Mouse (Mus musculus) intestine, postnatal 0 days (tissue): Measurements from ENCODE around the gene Slc44a4. TPM values are rescaled to one million over a fixed set of nuclear protein-coding genes. Genes with fewer than 3 reads are reported as not detected.
"Not testable (repeated sequence)": the region's sequence is repeated elsewhere in the genome, so short reads cannot be mapped to it uniquely, and the experiment has no call there.

Source experiments
- ATAC-seq: fragments of 200-750 bp; cut with Nextera tagmentation; 2 replicates; pipeline ENCODE4 v1.8.0; 2017; ENCODE audit warnings: mild to moderate bottlenecking, moderate TSS enrichment, moderate library complexity
- H3K27ac ChIP-seq: fragments of 300-500 bp; sonication (generic); 2 replicates; pipeline ENCODE4 v1.5.1; 2014; ENCODE audit warnings: mild to moderate bottlenecking, low read depth, low read length, moderate library complexity
- H3K27me3 ChIP-seq: fragments of 300-500 bp; sonication (generic); replicated peaks from 2 replicates; pipeline ENCODE4 v1.6.1; 2014; ENCODE audit warnings: low read length, mixed read lengths; ENCODE audit not compliant: control insufficient read depth, insufficient read depth
- H3K36me3 ChIP-seq: fragments of 300-500 bp; sonication (generic); 2 replicates; pipeline ENCODE4 v1.6.1; 2014; ENCODE audit warnings: mild to moderate bottlenecking, moderate library complexity; ENCODE audit not compliant: control insufficient read depth, insufficient read depth
- H3K4me1 ChIP-seq: fragments of 300-500 bp; sonication (generic); replicated peaks from 2 replicates; pipeline ENCODE4 v1.6.1; 2014; ENCODE audit warnings: antibody characterized with exemption, low read length, mixed read lengths; ENCODE audit not compliant: control insufficient read depth, insufficient read depth
- H3K4me2 ChIP-seq: fragments of 300-500 bp; sonication (generic); replicated peaks from 2 replicates; pipeline ENCODE4 v1.6.1; 2014; ENCODE audit warnings: low read depth, mild to moderate bottlenecking, moderate library complexity
- H3K4me3 ChIP-seq: fragments of 300-500 bp; sonication (generic); 2 replicates; pipeline ENCODE4 v1.5.1; 2014; ENCODE audit warnings: low read depth, low read length
- H3K9ac ChIP-seq: fragments of 300-500 bp; sonication (generic); 2 replicates; pipeline ENCODE4 v1.6.1; 2014; ENCODE audit warnings: mild to moderate bottlenecking, low read depth, low read length
- H3K9me3 ChIP-seq: fragments of 300-500 bp; sonication (generic); 2 replicates; pipeline ENCODE4 v1.6.1; 2016; ENCODE audit warnings: mixed run types; ENCODE audit not compliant: control insufficient read depth
- CTCF ChIP-seq: sonication (generic); IDR thresholded peaks from 2 replicates; pipeline ENCODE4 v1.5.1; 2016; ENCODE audit warnings: low read depth, mild to moderate bottlenecking, control low read depth, antibody characterized with exemption, moderate library complexity
- WGBS: fragments of 180-500 bp; shearing (Covaris S2); extraction: QIAGEN DNeasy Blood & Tissue Kit; methylation state at CpG from one replicate; pipeline ENCODE4 v1.1.7; 2014; 5-methylcytosine and 5-hydroxymethylcytosine counted together
- polyA plus RNA-seq: library from polyadenylated mRNA; unstranded; fragments of >200 nt; fragmentation: Nextera tagmentation; extraction: Ambion mirVana; gene quantifications from 2 replicates; pipeline ENCODE4 v1.2.1, GENCODE M21; 2015

Gene Slc44a4
- polyA plus RNA-seq, 1 experiment from 2014 or later = 119 TPM

DNA sequence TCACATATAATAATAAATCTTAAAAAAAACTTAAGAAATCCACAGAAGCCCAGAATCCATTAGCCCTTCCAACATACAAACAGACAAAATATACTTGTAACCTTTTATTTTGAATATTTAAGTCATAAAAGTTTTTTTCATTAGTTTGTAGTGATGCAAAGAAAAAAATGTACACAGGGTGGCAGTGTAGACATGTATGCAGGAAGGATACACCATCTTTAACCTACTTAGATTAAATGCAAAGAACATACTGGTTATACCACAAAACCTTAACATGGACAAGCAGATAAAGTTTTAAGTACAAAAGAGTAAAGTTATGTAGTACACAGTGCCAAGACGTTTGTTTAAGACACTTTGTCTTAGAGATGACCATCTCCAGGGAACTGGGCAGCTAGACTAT, 42.1 kb downstream of the Slc44a4 start:
- Histone ChIP-seq H3K27ac (no peak overlapping the region), H3K27me3 (no peaks in the 10 kb centered on the region), H3K4me1 (0 out of 2 replicates have a peak, but pooled peaks cover 2% of the 10 kb centered on the region), H3K4me3 (no peak overlapping the region), H3K4me2 (no peak overlapping the region), H3K9me3 (no peaks in the 10 kb centered on the region), H3K36me3 (no peaks in the 10 kb centered on the region), H3K9ac (no peak overlapping the region)
- ATAC-seq = no peak
- peak; percentile 77 for TF ChIP-seq CTCF
- 49% methylated on average over 1 of the region's 1 CpGs for WGBS

DNA sequence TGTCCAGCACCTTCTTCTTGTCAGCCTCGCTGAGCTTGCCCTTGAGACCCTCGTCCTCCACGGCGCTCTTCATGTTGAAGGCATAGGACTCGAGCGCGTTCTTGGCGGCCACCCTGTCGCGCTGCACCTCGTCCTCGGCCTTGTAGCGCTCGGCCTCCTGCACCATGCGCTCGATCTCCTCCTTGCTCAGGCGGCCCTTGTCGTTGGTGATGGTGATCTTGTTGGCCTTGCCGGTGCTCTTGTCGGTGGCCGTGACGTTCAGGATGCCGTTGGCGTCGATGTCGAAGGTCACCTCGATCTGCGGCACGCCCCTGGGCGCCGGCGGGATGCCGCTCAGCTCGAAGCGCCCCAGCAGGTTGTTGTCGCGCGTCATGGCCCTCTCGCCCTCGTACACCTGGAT, 43.0 kb downstream of the Slc44a4 start:
- ATAC-seq, H3K4me3 ChIP-seq, H3K9me3 ChIP-seq, H3K27me3 ChIP-seq, H3K36me3 ChIP-seq, H3K9ac ChIP-seq, H3K27ac ChIP-seq, H3K4me1 ChIP-seq: not testable (repeated sequence)
- peak overlapping the region; percentile 24; the same call in 1 of the 2 replicates for H3K4me2 ChIP-seq
- WGBS = 11% methylated on average over 35 of the region's 40 CpGs

DNA sequence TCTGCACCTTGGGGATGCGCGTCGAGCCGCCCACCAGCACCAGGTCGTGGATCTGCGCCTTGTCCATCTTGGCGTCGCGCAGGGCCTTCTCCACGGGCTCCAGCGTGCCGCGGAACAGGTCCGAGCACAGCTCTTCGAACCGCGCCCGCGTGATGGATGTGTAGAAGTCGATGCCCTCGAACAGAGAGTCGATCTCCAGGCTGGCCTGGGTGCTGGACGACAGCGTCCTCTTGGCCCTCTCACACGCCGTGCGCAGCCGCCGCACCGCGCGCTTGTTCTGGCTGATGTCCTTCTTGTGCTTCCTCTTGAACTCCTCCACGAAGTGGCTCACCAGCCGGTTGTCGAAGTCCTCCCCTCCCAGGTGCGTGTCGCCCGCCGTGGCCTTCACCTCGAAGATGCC, 43.7 kb downstream of the Slc44a4 start:
- not testable (repeated sequence) for H3K27me3 ChIP-seq, ATAC-seq, H3K4me3 ChIP-seq, H3K4me2 ChIP-seq, H3K9ac ChIP-seq, H3K9me3 ChIP-seq, H3K36me3 ChIP-seq, H3K4me1 ChIP-seq, H3K27ac ChIP-seq
- 24% methylated on average over 26 of the region's 40 CpGs for WGBS

DNA sequence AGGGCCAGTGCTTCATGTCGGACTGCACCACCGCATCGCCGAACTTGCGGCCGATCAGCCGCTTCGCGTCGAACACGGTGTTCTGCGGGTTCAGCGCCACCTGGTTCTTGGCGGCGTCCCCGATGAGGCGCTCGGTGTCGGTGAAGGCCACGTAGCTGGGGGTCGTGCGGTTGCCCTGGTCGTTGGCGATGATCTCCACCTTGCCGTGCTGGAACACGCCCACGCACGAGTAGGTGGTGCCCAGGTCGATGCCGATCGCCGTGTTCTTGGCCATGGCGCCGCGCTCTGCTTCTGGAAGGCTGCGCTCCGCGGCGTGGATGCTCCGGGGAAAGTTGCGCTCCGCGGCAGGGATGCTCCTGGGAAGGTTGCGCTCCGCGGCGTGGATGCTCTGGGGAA, 44.5 kb downstream of the Slc44a4 start:
- not testable (repeated sequence) for H3K9me3 ChIP-seq, H3K36me3 ChIP-seq, H3K9ac ChIP-seq, H3K27me3 ChIP-seq, H3K4me1 ChIP-seq, H3K27ac ChIP-seq
- Histone ChIP-seq H3K4me3 (peak overlapping the region; percentile 42), H3K4me2 (peak overlapping the region; percentile 75)
- peak; percentile 28 for ATAC-seq
- 0% methylated on average over 21 of the region's 47 CpGs for WGBS

DNA sequence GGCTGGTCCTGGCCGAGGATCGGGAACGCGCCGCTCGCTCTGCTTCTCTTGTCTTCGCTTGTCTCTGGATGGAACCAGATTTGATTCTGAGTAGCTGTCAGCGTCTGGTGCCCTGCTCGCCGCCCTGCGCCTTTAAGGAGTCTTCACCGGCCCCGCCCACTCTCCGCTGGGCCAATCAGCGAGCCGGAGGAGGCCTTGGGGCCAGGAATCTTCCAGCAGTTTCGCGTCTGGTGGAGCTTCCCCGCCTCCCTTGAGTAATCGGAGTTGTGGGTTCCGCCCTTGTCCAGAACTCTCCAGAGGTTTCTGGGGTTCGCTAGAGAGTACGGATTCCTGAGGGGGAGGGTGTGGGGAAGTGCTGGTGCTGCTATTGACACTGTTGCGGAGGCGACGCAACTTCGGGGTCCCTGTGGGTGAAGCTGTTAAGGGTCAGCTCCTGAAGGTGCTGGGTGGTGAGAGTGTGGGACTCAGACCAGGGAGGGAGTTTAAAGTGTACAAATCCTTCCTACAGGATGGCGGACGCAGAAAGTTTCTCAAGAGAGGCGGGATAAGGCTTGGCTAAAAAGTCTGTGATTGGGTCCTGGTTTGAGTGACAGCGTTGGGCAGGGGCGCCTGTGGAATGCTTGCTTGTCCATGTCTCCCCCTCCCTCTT, 45.0 kb downstream of the Slc44a4 start, which contains the start of gene Hspa1b:
Gene Hspa1b (minus strand): TSS at position 109 of the 649 bp plus-strand sequence.
- peak; percentile 93 for ATAC-seq
- under 1% methylated on average over 26 of the region's 32 CpGs for whole genome bisulfite sequencing
- H3K27me3 ChIP-seq = not testable (repeated sequence)

DNA sequence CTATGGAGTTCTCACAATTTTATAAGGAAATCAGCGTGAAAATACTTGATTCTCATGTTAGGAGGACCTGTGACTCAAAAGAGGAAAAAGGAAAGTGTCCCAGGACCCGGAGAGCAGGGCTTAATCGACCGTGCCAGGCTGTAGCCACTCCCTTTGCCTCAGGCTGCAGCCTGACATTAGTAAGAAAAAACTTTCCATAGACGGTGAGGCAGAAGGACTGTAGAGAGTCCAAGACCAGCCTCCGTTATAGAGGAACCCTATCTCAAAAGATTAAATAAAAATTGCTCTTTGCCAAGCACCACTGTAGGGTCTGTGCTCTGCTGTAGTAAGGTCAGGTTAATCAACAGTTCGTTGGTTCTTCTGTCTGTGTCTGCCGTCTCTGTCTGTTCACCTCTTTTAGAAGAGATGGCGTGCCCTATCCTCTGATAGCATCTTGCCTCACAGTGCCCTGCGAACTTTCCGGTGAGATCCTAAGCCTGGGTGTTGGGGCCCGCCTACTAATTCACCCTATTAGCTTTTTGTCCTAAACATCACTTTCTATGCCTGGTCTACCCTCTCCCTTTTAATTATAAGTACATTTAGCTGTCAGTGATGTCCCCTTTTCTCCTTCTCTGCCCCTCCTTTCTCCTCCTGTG, 45.7 kb downstream of the Slc44a4 start:
- 10% methylated on average over 12 of the region's 12 CpGs for WGBS
- H3K27me3 ChIP-seq = no peaks in the 10 kb centered on the region
- no peaks in the 10 kb centered on the region for H3K36me3 ChIP-seq
- peak overlapping the region; percentile 55 for H3K9ac ChIP-seq
- H3K4me2 ChIP-seq = peak overlapping the region; percentile 75
- H3K4me1 ChIP-seq = 0 out of 2 replicates have a peak, but pooled peaks cover 2% of the 10 kb centered on the region
- no peak for ATAC-seq
- peak overlapping the region; percentile 89 for H3K27ac ChIP-seq
- H3K9me3 ChIP-seq = no peaks in the 10 kb centered on the region
- no peak for TF ChIP-seq CTCF
- peak overlapping the region; percentile 42 for H3K4me3 ChIP-seq

More for the DNA sequence above, 45.0 kb downstream of the Slc44a4 start, which contains the start of gene Hspa1b:
- Histone ChIP-seq H3K4me3 (peak within 1 kb of the TSS; percentile 42), H3K27ac (peak within 1 kb of the TSS; percentile 89), H3K9ac (peak within 1 kb of the TSS; percentile 55), H3K4me2 (peak within 1 kb of the TSS; percentile 75)
- H3K36me3 ChIP-seq, H3K4me1 ChIP-seq, H3K9me3 ChIP-seq: not testable (repeated sequence)
